Mouse (Mus musculus): ENCODE measurements around the gene Kras.

Gene Kras

DNA sequence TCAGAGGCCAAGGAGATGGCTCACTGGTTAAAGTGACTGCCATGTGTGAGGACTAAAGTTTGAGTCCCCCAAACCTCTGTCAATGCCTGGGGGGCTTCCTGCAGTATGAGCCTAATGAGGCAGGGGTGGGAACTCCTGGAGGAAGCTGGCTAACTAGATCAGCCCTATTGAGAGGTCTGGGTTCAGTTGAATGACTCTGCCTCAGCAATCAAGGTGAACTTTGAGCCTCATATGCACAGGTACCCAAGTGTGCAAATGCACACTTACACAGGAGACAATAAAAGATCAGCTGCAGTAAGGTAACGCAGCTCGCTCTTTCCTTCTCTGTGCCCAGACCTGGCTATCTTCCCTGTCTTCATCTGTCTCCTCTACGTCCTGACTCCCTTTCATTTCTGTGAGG, 57.0 kb downstream of the Kras start:
- DNase-seq (ENCODE audit: extremely low spot score, low read depth, low spot score) = no peak

DNA sequence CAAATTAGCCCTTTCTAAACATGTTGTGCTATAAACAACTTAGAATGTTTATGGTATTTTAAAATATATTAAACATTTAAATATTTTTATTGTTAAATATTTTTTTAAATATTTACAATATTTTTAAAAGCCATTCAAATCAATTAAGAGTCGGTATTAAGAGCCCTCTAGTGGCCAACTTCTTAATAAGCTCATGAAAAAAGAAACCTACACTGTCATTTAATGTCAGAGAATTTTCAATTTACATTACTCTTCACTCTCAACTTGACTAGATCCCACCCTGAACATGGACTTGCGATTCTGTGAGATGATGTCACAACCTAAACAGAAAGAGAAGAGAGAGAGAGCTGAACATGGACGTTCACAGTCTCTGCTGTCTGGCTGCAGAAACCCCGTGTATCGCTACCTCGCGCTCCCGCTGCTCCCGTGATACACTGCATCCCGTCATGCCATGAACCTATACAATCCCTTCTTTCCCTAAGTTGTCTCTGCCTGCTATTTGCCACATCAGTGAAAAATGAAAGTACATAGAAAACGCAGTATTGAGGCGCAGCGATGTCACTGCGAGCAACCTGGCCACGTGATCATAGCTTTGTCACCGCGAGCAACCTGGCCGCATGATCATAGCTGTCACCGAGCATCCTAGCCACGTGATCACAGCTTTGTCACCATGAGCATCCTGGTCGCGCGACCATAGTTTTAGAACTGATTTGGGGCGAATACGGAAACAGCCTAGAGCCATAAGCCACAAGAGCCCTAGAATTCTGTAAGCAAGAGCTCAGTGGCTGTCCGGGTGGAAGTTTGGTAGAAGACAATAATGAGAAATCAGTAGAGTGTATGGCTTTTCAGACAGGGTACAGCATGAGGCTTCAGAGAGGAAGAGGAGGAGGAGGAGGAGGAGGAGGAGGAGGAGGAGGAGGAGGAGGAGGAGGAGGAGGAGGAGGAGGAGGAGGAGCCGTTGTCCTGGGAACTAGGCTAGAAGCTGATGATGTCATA, 62.6 kb downstream of the Kras start:
- no peak for DNase-seq (ENCODE audit: extremely low spot score, low read depth, low spot score)

DNA sequence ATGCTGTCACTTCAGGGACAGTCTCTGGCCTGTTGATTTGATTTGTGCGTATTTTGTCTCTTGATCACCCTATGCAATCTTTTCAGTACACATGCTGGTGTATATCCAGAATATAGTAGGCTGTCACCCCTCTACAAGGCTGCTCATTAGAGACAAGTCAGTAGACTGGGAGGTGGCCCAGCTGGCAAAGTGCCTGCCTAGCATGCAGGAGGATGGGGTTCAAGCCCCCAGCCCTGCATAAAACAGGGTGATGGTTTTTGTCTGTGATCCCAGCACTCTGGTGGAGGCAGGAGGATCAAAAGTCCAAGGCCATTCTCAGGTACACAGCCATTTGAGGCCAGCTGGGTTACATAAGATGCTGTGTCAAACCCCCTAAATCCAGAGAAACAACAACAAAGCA, 63.9 kb downstream of the Kras start:
- DNase-seq (ENCODE audit: extremely low spot score, low read depth, low spot score) = no peak

DNA sequence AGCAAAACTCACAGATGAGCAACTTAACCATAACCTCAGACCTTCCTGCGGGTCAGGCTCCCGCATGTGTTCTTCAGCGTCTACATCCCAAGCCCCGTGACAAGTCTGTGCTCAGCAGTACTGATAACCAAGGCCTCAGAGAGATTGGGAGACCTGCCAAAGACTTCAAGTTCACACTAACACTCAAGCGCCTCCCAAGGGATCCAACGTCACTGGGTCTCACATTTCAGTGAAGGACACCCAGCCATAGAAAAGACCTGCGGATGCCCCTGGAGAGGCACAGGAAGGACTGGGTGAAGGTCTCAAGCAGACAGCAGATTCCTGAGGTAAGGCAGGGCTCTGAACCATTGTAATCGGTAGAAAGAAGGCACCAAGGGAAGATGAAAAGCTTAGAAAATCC, 68.0 kb downstream of the Kras start:
- no peak for DNase-seq (ENCODE audit: extremely low spot score, low read depth, low spot score)

GRCm38 (mm10) chr6:145179665-145180064, 70.4 kb downstream of the Kras start:
- DNase-seq (ENCODE audit: extremely low spot score, low read depth, low spot score) = no peak

- no peak for DNase-seq (ENCODE audit: extremely low spot score, low read depth, low spot score)
These were observed 73.6 kb downstream of the Kras start for GRCm38 (mm10) chr6:145176474-145176873.

GRCm38 (mm10) chr6:145175571-145175981, 74.5 kb downstream of the Kras start:
- no peak for DNase-seq (ENCODE audit: extremely low spot score, low read depth, low spot score)

DNA sequence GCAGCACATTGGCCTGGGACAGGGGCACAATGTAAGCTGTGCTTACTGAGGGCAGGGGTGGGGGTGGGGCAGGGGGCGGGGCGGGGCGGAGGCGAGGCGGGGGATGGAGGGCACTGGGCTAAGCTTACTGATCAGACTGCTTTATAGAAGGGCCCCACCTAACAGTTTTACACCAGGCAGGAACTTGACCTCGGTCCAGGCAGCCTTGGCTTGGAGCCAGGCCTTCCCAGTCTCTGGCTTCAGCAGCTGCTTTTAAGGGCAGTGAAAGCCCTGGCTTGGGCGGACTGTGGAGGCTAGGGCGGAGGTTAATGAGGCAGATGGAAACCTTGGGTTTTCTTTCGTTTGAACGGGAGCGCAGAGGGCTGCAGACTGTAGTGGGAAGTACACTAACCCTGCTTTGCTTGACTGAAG, 76.3 kb downstream of the Kras start:
- no peak for DNase-seq (ENCODE audit: extremely low spot score, low read depth, low spot score)

DNA sequence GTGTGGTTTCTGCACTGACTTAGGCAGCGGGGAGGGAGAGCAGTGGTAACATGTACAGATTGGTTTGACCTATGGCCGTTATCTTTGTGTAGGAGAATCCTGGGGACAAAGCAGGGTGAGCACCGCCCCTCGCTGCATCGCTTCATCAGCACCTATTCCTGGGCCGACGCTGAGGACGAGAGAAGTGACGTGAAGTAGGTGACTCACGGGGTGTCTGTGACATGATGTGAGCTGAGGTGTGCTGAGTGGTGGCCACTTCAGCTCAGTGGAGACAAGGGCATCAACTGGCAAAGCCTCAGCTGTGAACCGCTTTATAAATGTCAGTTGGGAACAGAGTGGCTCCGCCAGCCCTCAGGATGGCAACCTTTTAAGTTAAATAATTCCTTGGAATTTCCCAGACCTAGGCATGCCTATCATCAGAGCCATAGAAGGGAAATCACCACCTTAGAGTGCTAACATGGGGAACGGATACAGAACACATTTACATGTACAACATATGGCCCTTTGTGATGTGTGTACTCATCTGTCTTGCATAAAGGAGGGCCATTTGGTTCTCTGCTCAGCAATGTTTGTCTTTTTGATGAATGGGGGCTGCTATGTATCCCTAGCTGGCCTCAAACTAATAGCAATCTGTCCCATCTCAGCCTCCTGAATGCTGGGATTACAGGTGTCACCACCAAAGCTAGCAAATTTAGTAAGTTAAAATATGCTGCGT, 78.0 kb downstream of the Kras start:
- no peak for DNase-seq (ENCODE audit: extremely low spot score, low read depth, low spot score)
